ENCODE assay signal across 31 mouse cellular contexts in the genomic region with DNA sequence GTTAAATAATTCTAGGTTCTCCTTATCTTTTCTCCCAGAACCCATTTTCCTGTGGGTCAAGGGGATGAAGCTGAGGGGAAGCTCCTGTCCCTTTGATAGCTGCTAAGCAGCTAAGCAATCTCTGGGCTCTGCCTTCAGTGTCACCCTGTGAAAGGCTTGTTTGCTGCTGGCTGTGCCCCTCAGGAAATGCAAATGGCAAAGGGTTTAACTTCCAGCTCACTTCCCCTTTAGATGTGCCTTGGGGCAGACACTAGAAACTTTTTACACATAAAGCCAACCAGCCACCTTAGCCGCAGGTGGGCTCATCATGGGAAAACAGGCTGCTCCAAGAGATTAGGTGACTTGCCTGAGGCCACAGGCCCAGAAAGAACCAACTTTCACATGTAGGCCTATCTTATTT. TPM values are rescaled to one million over a fixed set of nuclear protein-coding genes. Genes with fewer than 3 reads are reported as not detected.
A peak's percentile ranks its signal among the peaks of the same experiment; 100 is the strongest.
DNase-seq lines count a peak whose midpoint lies in the region; ATAC-seq and TF ChIP-seq lines count a peak whose summit lies in the region.
"Had no signal": no experiment of that assay in that cellular context is flagged by ENCODE, and none has a peak within 500 bp of the region (broad histone marks: within the 10 kb centered on the region; RNA-seq: fewer than 3 reads in every experiment).

No protein-coding gene starts in this region.

- H3K9ac ChIP-seq in hindbrain, embryonic 13.5 days, result no peak overlapping the region
- H3K9ac ChIP-seq in hindbrain, embryonic 11.5 days (ENCODE audit: low read depth, low read length), result no peak overlapping the region
- H3K9ac ChIP-seq in kidney, embryonic 14.5 days (ENCODE audit: low read depth, low read length), result no peak overlapping the region
- H3K9ac ChIP-seq in lung, postnatal 0 days (replicated peaks; ENCODE audit: low read depth), result no peak overlapping the region
- H3K9ac ChIP-seq: heart, embryonic 12.5 days; kidney, embryonic 15.5 days; liver, embryonic 13.5 days; midbrain, embryonic 15.5 days; neural tube, embryonic 13.5 days had no signal

- no peak overlapping the region for H3K4me3 ChIP-seq in hindbrain, embryonic 13.5 days
- H3K4me3 ChIP-seq in hindbrain, embryonic 11.5 days (ENCODE audit: low read depth, low read length), result no peak overlapping the region
- H3K4me3 ChIP-seq in kidney, embryonic 14.5 days (ENCODE audit: low read length), result no peak overlapping the region
- H3K4me3 ChIP-seq in lung, postnatal 0 days (ENCODE audit: low read depth, low read length), result no peak overlapping the region
- H3K4me3 ChIP-seq: forebrain, embryonic 10.5 days; heart, embryonic 12.5 days; kidney, embryonic 15.5 days; left cerebral cortex, adult 2 months; liver, embryonic 13.5 days; megakaryocyte, embryonic 14.5 days; midbrain, embryonic 15.5 days; myocyte; neural tube, embryonic 13.5 days had no signal

- H3K9me3 ChIP-seq in hindbrain, embryonic 13.5 days, result no peaks in the 10 kb centered on the region
- no peaks in the 10 kb centered on the region for H3K9me3 ChIP-seq in hindbrain, embryonic 11.5 days (ENCODE audit: control insufficient read depth, low read length)
- no peaks in the 10 kb centered on the region for H3K9me3 ChIP-seq in kidney, embryonic 14.5 days (ENCODE audit: control insufficient read depth, low read length)
- H3K9me3 ChIP-seq in lung, postnatal 0 days (ENCODE audit: low read length), result no peaks in the 10 kb centered on the region
- H3K9me3 ChIP-seq: forebrain, embryonic 10.5 days; kidney, embryonic 15.5 days; megakaryocyte, embryonic 14.5 days; midbrain, embryonic 15.5 days; neural tube, embryonic 13.5 days had no signal

- H3K27me3 ChIP-seq in hindbrain, embryonic 13.5 days, result no peaks in the 10 kb centered on the region
- H3K27me3 ChIP-seq in hindbrain, embryonic 11.5 days (ENCODE audit: control insufficient read depth, insufficient read depth, low read length), result no peaks in the 10 kb centered on the region
- no peaks in the 10 kb centered on the region for H3K27me3 ChIP-seq in splenic B cell, adult 2 months (ENCODE audit: control insufficient read depth, insufficient read depth, low read length, poor library complexity, severe bottlenecking)
- H3K27me3 ChIP-seq in kidney, embryonic 14.5 days (ENCODE audit: control insufficient read depth, insufficient read depth, low read length), result no peaks in the 10 kb centered on the region
- H3K27me3 ChIP-seq in lung, postnatal 0 days (replicated peaks; ENCODE audit: insufficient read depth, low read length), result no peaks in the 10 kb centered on the region
- H3K27me3 ChIP-seq: heart, embryonic 12.5 days; kidney, embryonic 15.5 days; liver, embryonic 13.5 days; megakaryocyte, embryonic 14.5 days; midbrain, embryonic 15.5 days; neural tube, embryonic 13.5 days had no signal

- no peak for DNase-seq in hindbrain, embryonic 11.5 days (ENCODE audit: low spot score)
- peak; percentile 19 for DNase-seq in MEL-GATA-1-ER (ENCODE audit: extremely low read depth, low read depth)
- DNase-seq in splenic B cell, adult 2 months (ENCODE audit: low read depth, low spot score), result peak; percentile 77
- no peak for DNase-seq in lung, postnatal 0 days (ENCODE audit: low spot score)
- DNase-seq: adrenal gland, adult 2 months; cerebellum, adult 2 months; cerebellum, postnatal 25 days; gastrocnemius, postnatal 25 days; heart, adult 18-20 months; kidney, postnatal 36 days; layer of hippocampus, adult 9-11 months; liver, embryonic 13.5 days; lung, adult 2 months; right cerebral cortex, adult 18-20 months; thymus, adult 18-20 months; thymus, postnatal 36 days had no signal

- H3K4me2 ChIP-seq in hindbrain, embryonic 13.5 days, result no peak overlapping the region
- no peak overlapping the region for H3K4me2 ChIP-seq in hindbrain, embryonic 11.5 days (replicated peaks; ENCODE audit: low read depth, low read length)
- H3K4me2 ChIP-seq in kidney, embryonic 14.5 days (replicated peaks; ENCODE audit: low read depth, low read length), result no peak overlapping the region
- no peak overlapping the region for H3K4me2 ChIP-seq in lung, postnatal 0 days (replicated peaks; ENCODE audit: low read depth, low read length)
- H3K4me2 ChIP-seq: heart, embryonic 12.5 days; kidney, embryonic 15.5 days; liver, embryonic 13.5 days; midbrain, embryonic 15.5 days; neural tube, embryonic 13.5 days had no signal

- peaks cover 21% of the 10 kb centered on the region for H3K36me3 ChIP-seq in hindbrain, embryonic 13.5 days
- no peaks in the 10 kb centered on the region for H3K36me3 ChIP-seq in hindbrain, embryonic 11.5 days (ENCODE audit: control insufficient read depth, insufficient read depth, low read length)
- no peaks in the 10 kb centered on the region for H3K36me3 ChIP-seq in splenic B cell, adult 2 months (ENCODE audit: control insufficient read depth, insufficient read depth, low read length, poor library complexity, severe bottlenecking)
- peaks cover 5% of the 10 kb centered on the region; the same call in 1 of the 2 replicates for H3K36me3 ChIP-seq in kidney, embryonic 14.5 days (ENCODE audit: control insufficient read depth, insufficient read depth, low read length)
- H3K36me3 ChIP-seq in lung, postnatal 0 days (ENCODE audit: insufficient read depth, low read length), result no peaks in the 10 kb centered on the region
- H3K36me3 ChIP-seq: G1E; liver, embryonic 13.5 days had no signal

- peak overlapping the region; percentile 15; the same call in 1 of the 2 replicates for H3K27ac ChIP-seq in hindbrain, embryonic 13.5 days
- no peak overlapping the region for H3K27ac ChIP-seq in hindbrain, embryonic 11.5 days (ENCODE audit: low read depth, low read length)
- no peak overlapping the region for H3K27ac ChIP-seq in kidney, embryonic 14.5 days (ENCODE audit: low read depth, low read length)
- no peak overlapping the region for H3K27ac ChIP-seq in lung, postnatal 0 days (ENCODE audit: low read length)
- H3K27ac ChIP-seq: forebrain, embryonic 10.5 days; kidney, embryonic 15.5 days; left cerebral cortex, adult 2 months; liver, embryonic 13.5 days had no signal

- TF ChIP-seq CTCF in lung, postnatal 0 days (IDR thresholded peaks at IDR 0.05), result no peak

- 59% methylated on average over 1 of the region's 1 CpGs for WGBS in hindbrain, embryonic 13.5 days
- 73% methylated on average over 1 of the region's 1 CpGs for WGBS in hindbrain, embryonic 11.5 days
- 89% methylated on average over 1 of the region's 1 CpGs for WGBS in kidney, embryonic 14.5 days
- WGBS in lung, postnatal 0 days, result 85% methylated on average over 1 of the region's 1 CpGs

- TF ChIP-seq EP300 in lung, postnatal 0 days (IDR thresholded peaks at IDR 0.05), result no peak

- ATAC-seq in hindbrain, embryonic 13.5 days (ENCODE audit: low FRiP score), result no peak
- no peak for ATAC-seq in hindbrain, embryonic 11.5 days (ENCODE audit: low FRiP score)
- ATAC-seq in neutrophil, adult 5-6 weeks (ENCODE audit: extremely low read depth, insufficient number of reproducible peaks, low FRiP score, poor library complexity, severe bottlenecking), result peak; percentile 63
- ATAC-seq in kidney, embryonic 14.5 days (ENCODE audit: low FRiP score, low TSS enrichment), result no peak
- ATAC-seq in lung, postnatal 0 days, result no peak
- ATAC-seq: forebrain, embryonic 16.5 days; hindbrain, embryonic 16.5 days; intestine, embryonic 16.5 days; midbrain, embryonic 15.5 days had no signal

- peaks cover 52% of the 10 kb centered on the region for H3K4me1 ChIP-seq in hindbrain, embryonic 13.5 days (replicated peaks)
- no peaks in the 10 kb centered on the region; the same call in 1 of the 2 replicates for H3K4me1 ChIP-seq in hindbrain, embryonic 11.5 days (replicated peaks; ENCODE audit: control insufficient read depth, insufficient read depth, low read length)
- H3K4me1 ChIP-seq in kidney, embryonic 14.5 days (ENCODE audit: control insufficient read depth, insufficient read depth, low read length), result no peaks in the 10 kb centered on the region
- H3K4me1 ChIP-seq in lung, postnatal 0 days (ENCODE audit: insufficient read depth, low read depth, low read length), result 0 out of 2 replicates have a peak, but pooled peaks cover 2% of the 10 kb centered on the region
- H3K4me1 ChIP-seq: kidney, embryonic 15.5 days had no signal

RNA-seq across cellular contexts. Expression of gene Bend5, which starts 26.9 kb away (rescaled TPM):
- 74.9 and 76.4 TPM in 2 replicates for polyA plus RNA-seq in hindbrain, embryonic 13.5 days (2015; fragmentation: Nextera tagmentation; extraction: Ambion mirVana)
- polyA plus RNA-seq in hindbrain, embryonic 11.5 days (2014; fragmentation: Nextera tagmentation; extraction: Ambion mirVana), result 48.8 and 51.8 TPM in 2 replicates
- total RNA-seq in neutrophil, adult 5-6 weeks (2017), result 52.7 and 56.8 TPM in 2 replicates
- polyA plus RNA-seq in kidney, embryonic 14.5 days (2014; fragmentation: Nextera tagmentation; extraction: Ambion mirVana), result 30.6 and 34.1 TPM in 2 replicates
- 13.3 and 14.0 TPM in 2 replicates for polyA plus RNA-seq in lung, postnatal 0 days (2015; fragmentation: Nextera tagmentation; extraction: Ambion mirVana)
- total RNA-seq: G1E had no signal
- polyA plus RNA-seq: G1E, myocyte had no signal

Comparison
In these comparisons a context has a peak if more than half of its experiments do, and no peak if none do; other contexts are left out.
1. DNase-seq: peak in MEL-GATA-1-ER (single experiment) and splenic B cell, adult 2 months (single experiment); none in hindbrain, embryonic 11.5 days (single experiment) and lung, postnatal 0 days (single experiment).